16 mouse cellular contexts compared by ENCODE assay signal in the genomic region with DNA sequence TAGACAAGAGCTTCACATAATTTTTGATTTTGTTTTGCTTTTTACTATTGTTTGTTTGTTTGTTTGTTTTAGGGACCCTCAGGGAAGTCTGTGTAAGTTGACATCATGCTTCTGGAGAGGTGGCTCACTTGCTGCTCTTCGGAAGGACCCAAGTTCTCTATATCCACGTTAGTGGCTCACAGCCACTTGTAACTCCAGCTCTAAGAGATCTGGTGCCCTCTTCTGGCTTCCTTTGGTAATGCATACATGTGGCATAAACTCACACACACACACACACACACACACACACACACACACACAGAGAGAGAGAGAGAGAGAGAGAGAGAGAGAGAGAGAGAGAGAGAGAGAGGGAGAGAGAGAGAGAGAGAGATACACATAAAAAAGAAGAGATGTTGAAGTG. TPM values are rescaled to one million over a fixed set of nuclear protein-coding genes. Genes with fewer than 3 reads are reported as not detected.
DNase-seq lines count a peak whose midpoint lies in the region; ATAC-seq and TF ChIP-seq lines count a peak whose summit lies in the region.
"Had no signal": no experiment of that assay in that cellular context is flagged by ENCODE, and none has a peak within 500 bp of the region (broad histone marks: within the 10 kb centered on the region; RNA-seq: fewer than 3 reads in every experiment).

No protein-coding gene starts in this region.

- no peak overlapping the region for H3K27ac ChIP-seq in layer of hippocampus, adult 2 months
- H3K27ac ChIP-seq: embryonic facial prominence, embryonic 10.5 days; forebrain, embryonic 15.5 days; midbrain, embryonic 13.5 days had no signal

- DNase-seq in CD4-positive, CD25-positive, alpha-beta regulatory T cell, adult 2 months (ENCODE audit: low read depth, low spot score) = peak; percentile 28
- DNase-seq in layer of hippocampus, adult 2 months (ENCODE audit: low spot score in 2 of 2) = no peak
- DNase-seq in layer of hippocampus, postnatal 25 days (ENCODE audit: extremely low spot score in 1 of 2, low spot score in 1 of 2) = no peak
- DNase-seq in 3T3-L1 (ENCODE audit: low read depth, low spot score) = peak; percentile 18
- DNase-seq in ZHBTc4 (ENCODE audit: low read depth, low spot score) = peak; percentile 80
- DNase-seq in adrenal gland, postnatal 10 days = no peak
- DNase-seq in embryo, embryonic 9.5 days (ENCODE audit: extremely low spot score) = no peak
- DNase-seq: adrenal gland, adult 8-10 months; cerebellum, adult 11-12 months; cerebellum, postnatal 36 days; right cerebral cortex, postnatal 4 days had no signal

- no peak for ATAC-seq in CD4-positive, CD25-positive, alpha-beta regulatory T cell, adult 4 months
- ATAC-seq: forebrain, embryonic 15.5 days; inflammation-experienced regulatory T-cells, adult 6 months; midbrain, embryonic 13.5 days had no signal

- TF ChIP-seq CTCF in layer of hippocampus, adult 2 months (conservative IDR thresholded peaks at IDR 0.05) = 0 out of 2 replicates have a peak, but pooled peaks have one; percentile 11

- no peak overlapping the region for H3K4me3 ChIP-seq in layer of hippocampus, adult 2 months
- H3K4me3 ChIP-seq: embryonic facial prominence, embryonic 10.5 days; forebrain, embryonic 15.5 days; midbrain, embryonic 13.5 days had no signal

RNA-seq across cellular contexts. Expression of gene Pigh, which starts 15.1 kb away (rescaled TPM):
- 10 to 100 TPM; 31.8 to 35.7 TPM for polyA plus RNA-seq in CD4-positive, CD25-positive, alpha-beta regulatory T cell, adult 4 months (2017; shearing (Covaris generic))
- 10 to 100 TPM in 1 of 2 experiments, 1 to 10 TPM in 1; 9.8 to 12.6 TPM for total RNA-seq in layer of hippocampus, adult 2 months (2021)
- 10 to 100 TPM; 10.1 to 10.9 TPM for total RNA-seq in layer of hippocampus, postnatal 25 days (2021)
- 1 to 10 TPM; 7.1 to 9.5 TPM for total RNA-seq in adrenal gland, postnatal 10 days (2021)

RNA-seq across cellular contexts. Expression of gene Arg2, which starts 26.0 kb away (rescaled TPM):
- under 1 TPM in 1 of 2 experiments, not detected in 1; 0.38 TPM for polyA plus RNA-seq in CD4-positive, CD25-positive, alpha-beta regulatory T cell, adult 4 months (2017; shearing (Covaris generic))
- total RNA-seq in layer of hippocampus, adult 2 months (2021) = 1 to 10 TPM; 3.6 to 4.0 TPM
- 1 to 10 TPM; 3.1 to 4.3 TPM for total RNA-seq in layer of hippocampus, postnatal 25 days (2021)
- total RNA-seq in adrenal gland, postnatal 10 days (2021) = under 1 TPM; 0.48 TPM

Comparison
In these comparisons a context has a peak if more than half of its experiments do, and no peak if none do; other contexts are left out.
1. DNase-seq: peak in CD4-positive, CD25-positive, alpha-beta regulatory T cell, adult 2 months (single experiment), 3T3-L1 (single experiment) and ZHBTc4 (single experiment); none in layer of hippocampus, adult 2 months (0 of 2), layer of hippocampus, postnatal 25 days (0 of 2), adrenal gland, postnatal 10 days (single experiment) and embryo, embryonic 9.5 days (single experiment).